Mouse (Mus musculus) bone marrow macrophage, adult 2 months (primary cell): ENCODE measurements around the gene Iqcf3.

Experiments used
- CTCF ChIP-seq: IDR thresholded peaks from 2 replicates; pipeline ENCODE4 v1.5.1; 2012; ENCODE audit warnings: low read depth, mild to moderate bottlenecking, low read length, moderate library complexity
- POLR2A ChIP-seq: IDR thresholded peaks from 2 replicates; pipeline ENCODE4 v1.6.1; 2012; ENCODE audit warnings: mild to moderate bottlenecking, low read depth, low read length, borderline replicate concordance

DNA sequence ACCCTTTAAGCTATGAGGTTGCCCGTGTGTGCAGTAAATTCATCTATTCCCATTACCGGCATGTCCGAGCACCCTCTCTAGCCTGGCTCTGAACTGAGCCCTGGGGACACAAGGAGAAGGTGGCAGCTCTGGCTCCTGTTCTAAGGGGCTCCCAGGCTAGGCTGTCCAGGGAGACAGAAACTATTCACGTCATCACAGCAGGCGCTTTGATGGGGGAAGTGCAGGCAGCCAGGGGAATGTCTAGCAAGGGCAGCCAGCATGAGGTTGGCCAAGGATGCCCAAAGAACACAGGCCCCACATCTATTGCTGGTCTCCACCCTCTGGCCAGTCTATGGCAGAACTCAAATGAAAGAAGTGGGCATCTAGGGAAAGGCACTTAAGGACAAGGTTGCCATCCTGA is 103.5 kb downstream of the Iqcf3 start:
- TF ChIP-seq POLR2A = no peak
- TF ChIP-seq CTCF = no peak
